Mouse (Mus musculus): ENCODE results near the gene 9130023H24Rik. TPM values are rescaled to one million over a fixed set of nuclear protein-coding genes. Genes with fewer than 3 reads are reported as not detected.

Gene 9130023H24Rik
- polyA plus RNA-seq (2014; fragmentation: Nextera tagmentation; extraction: Ambion mirVana): 9.7 and 9.9 TPM in 2 replicates

GRCm38 (mm10) chr7:128237927-128238778 lies at the start of gene 9130023H24Rik:
Gene 9130023H24Rik (minus strand): TSS chr7:128238031.
- ATAC-seq (ENCODE audit: insufficient number of reproducible peaks, insufficient read depth, low FRiP score, low read depth): peak; percentile 91
- peaks cover 11% of the 10 kb centered on the region; the same call in 1 of the 2 replicates for H3K4me1 ChIP-seq (ENCODE audit: control insufficient read depth, insufficient read depth, low read length)
- WGBS: under 1% methylated on average over 72 of the region's 72 CpGs
- peaks cover 24% of the 10 kb centered on the region for H3K36me3 ChIP-seq (ENCODE audit: control insufficient read depth, insufficient read depth, low read length)
- peak within 1 kb of the TSS; percentile 77 for H3K4me3 ChIP-seq (ENCODE audit: low read depth, low read length)
- H3K27me3 ChIP-seq (ENCODE audit: control insufficient read depth, insufficient read depth, low read length): no peaks in the 10 kb centered on the region
- H3K27ac ChIP-seq (ENCODE audit: low read length): peak within 1 kb of the TSS; percentile 96
- no peaks in the 10 kb centered on the region for H3K9me3 ChIP-seq (ENCODE audit: control insufficient read depth, low read depth, low read length)
- H3K4me2 ChIP-seq (replicated peaks; ENCODE audit: low read depth, low read length): peak within 1 kb of the TSS; percentile 64
- H3K9ac ChIP-seq (replicated peaks; ENCODE audit: low read depth, low read length): peak within 1 kb of the TSS; percentile 74

DNA sequence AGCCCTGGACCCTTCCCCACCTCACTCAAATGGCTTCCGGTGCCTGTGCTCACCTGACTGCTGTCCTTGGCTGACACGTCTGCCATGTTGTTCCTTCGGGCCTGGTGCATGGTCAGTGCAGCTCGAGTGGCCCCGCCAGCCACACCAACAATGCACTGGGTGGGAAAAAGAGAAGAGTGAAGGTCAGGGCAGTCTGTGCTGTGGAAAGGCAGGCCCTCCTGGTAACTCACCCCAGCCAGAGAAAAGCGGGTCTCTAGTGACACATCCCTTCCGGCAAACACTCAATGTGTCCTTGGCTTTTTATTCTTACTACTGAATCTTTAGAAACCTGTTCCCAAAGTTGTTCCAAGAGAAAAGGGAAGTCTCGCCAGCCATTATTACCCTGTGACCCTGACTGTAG lies 47.2 kb upstream of the 9130023H24Rik start:
- peaks cover 22% of the 10 kb centered on the region; the same call in 1 of the 2 replicates for H3K36me3 ChIP-seq (ENCODE audit: control insufficient read depth, insufficient read depth, low read length)

GRCm38 (mm10) chr7:128284047-128284446 lies 46.2 kb upstream of the 9130023H24Rik start:
- H3K4me3 ChIP-seq (ENCODE audit: low read depth, low read length): no peak overlapping the region
- ATAC-seq (ENCODE audit: insufficient number of reproducible peaks, insufficient read depth, low FRiP score, low read depth): no peak
- no peaks in the 10 kb centered on the region for H3K4me1 ChIP-seq (ENCODE audit: control insufficient read depth, insufficient read depth, low read length)
- H3K9me3 ChIP-seq (ENCODE audit: control insufficient read depth, low read depth, low read length): no peaks in the 10 kb centered on the region
- H3K9ac ChIP-seq (replicated peaks; ENCODE audit: low read depth, low read length): no peak overlapping the region
- H3K27ac ChIP-seq (ENCODE audit: low read length): no peak overlapping the region; the same call in 1 of the 2 replicates
- H3K4me2 ChIP-seq (replicated peaks; ENCODE audit: low read depth, low read length): no peak overlapping the region
- 51% methylated on average over 5 of the region's 5 CpGs for WGBS
- H3K27me3 ChIP-seq (ENCODE audit: control insufficient read depth, insufficient read depth, low read length): no peaks in the 10 kb centered on the region
- H3K36me3 ChIP-seq (ENCODE audit: control insufficient read depth, insufficient read depth, low read length): peaks cover 20% of the 10 kb centered on the region; the same call in 1 of the 2 replicates

More for the DNA sequence above, 47.2 kb upstream of the 9130023H24Rik start:
- no peak overlapping the region for H3K4me2 ChIP-seq (replicated peaks; ENCODE audit: low read depth, low read length)
- no peaks in the 10 kb centered on the region for H3K27me3 ChIP-seq (ENCODE audit: control insufficient read depth, insufficient read depth, low read length)
- H3K9me3 ChIP-seq (ENCODE audit: control insufficient read depth, low read depth, low read length): no peaks in the 10 kb centered on the region
- no peaks in the 10 kb centered on the region for H3K4me1 ChIP-seq (ENCODE audit: control insufficient read depth, insufficient read depth, low read length)
- H3K4me3 ChIP-seq (ENCODE audit: low read depth, low read length): no peak overlapping the region
- ATAC-seq (ENCODE audit: insufficient number of reproducible peaks, insufficient read depth, low FRiP score, low read depth): no peak
- H3K27ac ChIP-seq (ENCODE audit: low read length): no peak overlapping the region
- WGBS: 87% methylated on average over 8 of the region's 8 CpGs
- H3K9ac ChIP-seq (replicated peaks; ENCODE audit: low read depth, low read length): no peak overlapping the region

- Histone ChIP-seq H3K27me3 (ENCODE audit: control insufficient read depth, insufficient read depth, low read length) (no peaks in the 10 kb centered on the region), H3K4me3 (ENCODE audit: low read depth, low read length) (no peak overlapping the region), H3K27ac (ENCODE audit: low read length) (peak overlapping the region; percentile 39; the same call in 1 of the 2 replicates), H3K9ac (replicated peaks; ENCODE audit: low read depth, low read length) (no peak overlapping the region), H3K4me1 (ENCODE audit: control insufficient read depth, insufficient read depth, low read length) (peaks cover 2% of the 10 kb centered on the region; the same call in 1 of the 2 replicates), H3K4me2 (replicated peaks; ENCODE audit: low read depth, low read length) (no peak overlapping the region), H3K36me3 (ENCODE audit: control insufficient read depth, insufficient read depth, low read length) (peaks cover 21% of the 10 kb centered on the region), H3K9me3 (ENCODE audit: control insufficient read depth, low read depth, low read length) (no peaks in the 10 kb centered on the region)
- ATAC-seq (ENCODE audit: insufficient number of reproducible peaks, insufficient read depth, low FRiP score, low read depth): no peak
- 29% methylated on average over 7 of the region's 7 CpGs for WGBS
These were observed 44.9 kb upstream of the 9130023H24Rik start for GRCm38 (mm10) chr7:128282532-128283244.

DNA sequence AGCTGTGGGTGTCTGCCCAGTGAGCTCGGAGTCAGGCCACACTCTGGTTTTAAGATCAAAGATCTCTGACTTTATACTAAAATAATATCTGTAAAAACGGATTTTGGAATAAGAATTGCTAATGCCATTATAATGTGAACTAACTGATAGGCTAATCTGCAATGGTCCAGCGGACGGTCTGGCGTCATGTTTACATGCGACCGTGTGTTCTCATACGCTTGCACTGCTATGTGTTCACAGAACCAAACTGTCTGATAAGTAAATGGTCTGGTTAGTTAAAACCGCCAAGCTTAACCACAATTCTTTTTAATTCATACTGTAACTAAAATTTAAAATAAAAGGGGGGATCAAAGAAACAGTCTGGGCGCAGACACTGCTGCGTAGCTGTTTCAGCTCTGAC lies 43.9 kb upstream of the 9130023H24Rik start:
- no peak for ATAC-seq (ENCODE audit: insufficient number of reproducible peaks, insufficient read depth, low FRiP score, low read depth)
- Histone ChIP-seq H3K27ac (ENCODE audit: low read length) (no peak overlapping the region), H3K36me3 (ENCODE audit: control insufficient read depth, insufficient read depth, low read length) (peaks cover 20% of the 10 kb centered on the region), H3K9me3 (ENCODE audit: control insufficient read depth, low read depth, low read length) (no peaks in the 10 kb centered on the region), H3K4me1 (ENCODE audit: control insufficient read depth, insufficient read depth, low read length) (peaks cover 3% of the 10 kb centered on the region; the same call in 1 of the 2 replicates), H3K4me3 (ENCODE audit: low read depth, low read length) (no peak overlapping the region), H3K9ac (replicated peaks; ENCODE audit: low read depth, low read length) (no peak overlapping the region), H3K27me3 (ENCODE audit: control insufficient read depth, insufficient read depth, low read length) (no peaks in the 10 kb centered on the region), H3K4me2 (replicated peaks; ENCODE audit: low read depth, low read length) (no peak overlapping the region)
- WGBS: 86% methylated on average over 11 of the region's 11 CpGs

- peaks cover 3% of the 10 kb centered on the region; the same call in 1 of the 2 replicates for H3K4me1 ChIP-seq (ENCODE audit: control insufficient read depth, insufficient read depth, low read length)
- WGBS: 85% methylated on average over 4 of the region's 4 CpGs
- no peak overlapping the region for H3K9ac ChIP-seq (replicated peaks; ENCODE audit: low read depth, low read length)
- no peaks in the 10 kb centered on the region for H3K9me3 ChIP-seq (ENCODE audit: control insufficient read depth, low read depth, low read length)
- H3K4me2 ChIP-seq (replicated peaks; ENCODE audit: low read depth, low read length): no peak overlapping the region
- ATAC-seq (ENCODE audit: insufficient number of reproducible peaks, insufficient read depth, low FRiP score, low read depth): no peak
- no peak overlapping the region for H3K4me3 ChIP-seq (ENCODE audit: low read depth, low read length)
- H3K36me3 ChIP-seq (ENCODE audit: control insufficient read depth, insufficient read depth, low read length): peaks cover 36% of the 10 kb centered on the region
- H3K27me3 ChIP-seq (ENCODE audit: control insufficient read depth, insufficient read depth, low read length): no peaks in the 10 kb centered on the region
- H3K27ac ChIP-seq (ENCODE audit: low read length): no peak overlapping the region
These were observed 41.9 kb upstream of the 9130023H24Rik start for GRCm38 (mm10) chr7:128279750-128280149.

DNA sequence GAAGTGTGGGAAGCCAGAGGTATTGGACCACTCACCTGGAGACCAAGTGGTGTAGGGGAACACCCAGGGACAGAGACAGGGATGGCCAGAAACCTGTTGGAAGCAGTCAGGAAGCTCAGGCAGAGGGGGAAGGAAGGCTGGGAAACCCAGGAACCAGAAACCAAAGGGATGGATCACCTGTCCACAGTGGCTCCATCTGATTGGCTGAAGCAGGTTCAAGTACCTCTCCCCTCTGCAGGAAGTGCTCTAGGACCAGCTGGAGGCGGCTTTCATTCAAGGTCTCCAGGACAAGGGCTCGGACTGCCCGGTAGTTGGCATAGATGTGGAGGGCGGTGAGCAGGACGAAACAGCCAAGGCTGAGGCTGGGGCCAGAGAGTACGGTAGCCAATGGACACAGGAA lies 38.2 kb upstream of the 9130023H24Rik start:
- Histone ChIP-seq H3K4me1 (ENCODE audit: control insufficient read depth, insufficient read depth, low read length) (peaks cover 3% of the 10 kb centered on the region; the same call in 1 of the 2 replicates), H3K4me3 (ENCODE audit: low read depth, low read length) (no peak overlapping the region), H3K9ac (replicated peaks; ENCODE audit: low read depth, low read length) (no peak overlapping the region), H3K27ac (ENCODE audit: low read length) (no peak overlapping the region), H3K36me3 (ENCODE audit: control insufficient read depth, insufficient read depth, low read length) (peaks cover 49% of the 10 kb centered on the region), H3K9me3 (ENCODE audit: control insufficient read depth, low read depth, low read length) (no peaks in the 10 kb centered on the region), H3K27me3 (ENCODE audit: control insufficient read depth, insufficient read depth, low read length) (no peaks in the 10 kb centered on the region), H3K4me2 (replicated peaks; ENCODE audit: low read depth, low read length) (no peak overlapping the region)
- ATAC-seq (ENCODE audit: insufficient number of reproducible peaks, insufficient read depth, low FRiP score, low read depth): no peak
- whole genome bisulfite sequencing: 96% methylated on average over 6 of the region's 6 CpGs

GRCm38 (mm10) chr7:128271496-128271895 lies 33.7 kb upstream of the 9130023H24Rik start:
- Histone ChIP-seq H3K27me3 (ENCODE audit: control insufficient read depth, insufficient read depth, low read length) (no peaks in the 10 kb centered on the region), H3K9ac (replicated peaks; ENCODE audit: low read depth, low read length) (no peak overlapping the region), H3K27ac (ENCODE audit: low read length) (no peak overlapping the region), H3K4me1 (ENCODE audit: control insufficient read depth, insufficient read depth, low read length) (no peaks in the 10 kb centered on the region), H3K9me3 (ENCODE audit: control insufficient read depth, low read depth, low read length) (no peaks in the 10 kb centered on the region), H3K4me2 (replicated peaks; ENCODE audit: low read depth, low read length) (no peak overlapping the region), H3K4me3 (ENCODE audit: low read depth, low read length) (no peak overlapping the region), H3K36me3 (ENCODE audit: control insufficient read depth, insufficient read depth, low read length) (peaks cover 37% of the 10 kb centered on the region)
- ATAC-seq (ENCODE audit: insufficient number of reproducible peaks, insufficient read depth, low FRiP score, low read depth): no peak
- WGBS: 92% methylated on average over 9 of the region's 9 CpGs

Data from stomach, embryonic 14.5 days (tissue).